Mouse (Mus musculus): ENCODE data around the gene Gpr132.

DNA sequence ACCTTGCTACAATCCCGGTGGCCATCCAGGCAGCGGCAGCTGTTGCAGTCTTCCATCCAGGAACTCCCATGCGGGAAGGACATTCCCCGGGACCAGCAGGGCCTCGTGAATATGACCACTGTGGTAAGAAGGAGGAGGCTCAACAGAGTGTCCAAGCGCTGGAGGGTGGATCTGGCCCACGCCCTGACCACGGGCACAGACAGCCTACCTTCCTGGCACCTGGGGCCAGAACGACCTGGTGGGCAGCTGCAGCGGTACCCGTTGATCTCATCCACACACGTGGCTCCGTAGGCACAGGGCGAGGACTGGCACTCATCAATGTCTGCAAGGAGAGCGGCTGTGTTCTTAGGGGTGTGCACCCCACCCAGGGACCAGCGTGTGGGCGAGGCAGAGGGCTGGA lies 43.7 kb upstream of the Gpr132 start:
- TF ChIP-seq GATA1 (IDR thresholded peaks at IDR 0.05; ENCODE audit: low read length) (no peak), TAL1 (IDR thresholded peaks at IDR 0.05; ENCODE audit: low read length) (no peak)
